Mouse (Mus musculus): ENCODE data around the gene Zfp82. TPM values are rescaled to one million over a fixed set of nuclear protein-coding genes. Genes with fewer than 3 reads are reported as not detected.
A peak's percentile ranks its signal among the peaks of the same experiment; 100 is the strongest.

The Zfp82 gene
- polyA plus RNA-seq, 1 experiment from 2014 or later, result 1.2 TPM

DNA sequence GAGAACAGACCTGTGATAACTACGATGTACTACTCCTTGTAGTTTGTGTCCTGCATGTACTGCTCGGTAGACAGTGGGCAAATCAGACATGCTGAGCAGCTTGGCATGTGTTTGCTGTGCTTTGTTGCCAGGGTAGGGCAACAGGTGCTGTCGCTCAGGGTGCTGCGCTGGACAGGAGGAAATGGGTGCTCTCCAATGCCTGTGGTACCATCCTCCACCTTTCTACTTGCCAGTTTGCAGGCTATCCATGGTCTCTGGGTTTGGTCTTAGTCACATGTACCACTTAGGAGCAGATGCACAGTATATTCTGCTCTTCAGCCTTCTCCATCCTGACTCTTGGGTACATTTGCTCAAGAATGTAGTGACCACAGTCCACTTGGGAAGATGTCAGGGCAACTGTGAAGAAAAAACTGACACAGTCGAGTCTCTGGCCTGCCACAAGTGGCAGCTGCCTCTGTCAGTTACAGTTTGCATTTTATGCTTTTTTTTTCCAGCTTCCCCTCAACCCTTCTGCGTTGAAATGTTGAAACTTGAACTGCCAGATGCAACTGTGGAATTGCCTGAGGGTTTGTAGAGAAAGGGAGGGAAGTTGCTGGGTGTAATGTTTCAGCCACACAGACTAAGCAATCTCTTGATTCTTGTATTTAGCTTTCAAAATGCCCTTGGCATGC is 64.5 kb downstream of the Zfp82 start:
- Histone ChIP-seq H3K27ac (ENCODE audit: low read length) (0 out of 2 replicates have a peak overlapping the region, but pooled peaks have one; percentile 14), H3K4me3 (ENCODE audit: low read depth, low read length) (no peak overlapping the region), H3K9me3 (replicated peaks; ENCODE audit: control insufficient read depth, low read length) (no peaks in the 10 kb centered on the region), H3K4me1 (ENCODE audit: control insufficient read depth, low read depth, low read length) (no peaks in the 10 kb centered on the region), H3K36me3 (ENCODE audit: control insufficient read depth, insufficient read depth) (no peaks in the 10 kb centered on the region; the same call in none of the 2 replicates), H3K9ac (ENCODE audit: low read depth, low read length) (no peak overlapping the region), H3K4me2 (ENCODE audit: low read depth, low read length) (no peak overlapping the region), H3K27me3 (ENCODE audit: control insufficient read depth, insufficient read depth, low read depth, low read length) (no peaks in the 10 kb centered on the region)
- ATAC-seq (ENCODE audit: low read depth), result no peak
- WGBS (ENCODE audit: insufficient replicate concordance), result 67% methylated on average over 6 of the region's 6 CpGs

DNA sequence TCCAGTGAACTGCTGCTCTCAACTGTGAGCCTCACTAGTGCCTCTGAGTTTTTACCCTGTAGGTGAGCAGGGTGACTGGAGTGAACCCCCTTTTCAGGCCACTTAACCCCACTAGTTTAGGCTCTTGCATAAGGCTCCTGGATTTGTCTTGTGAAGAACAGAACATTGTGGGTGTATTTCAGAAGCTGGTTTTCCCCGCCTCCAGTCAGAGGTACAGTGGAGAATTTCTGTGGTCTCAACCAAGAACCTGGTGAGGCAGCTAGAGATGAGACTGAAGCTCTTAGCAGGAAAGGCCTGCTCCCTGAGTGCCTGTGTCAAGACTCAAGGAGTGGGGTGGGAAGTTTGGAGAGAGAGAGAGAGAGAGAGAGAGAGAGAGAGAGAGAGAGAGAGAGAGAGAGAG is 65.1 kb downstream of the Zfp82 start:
- Histone ChIP-seq H3K9ac (ENCODE audit: low read depth, low read length) (no peak overlapping the region), H3K36me3 (ENCODE audit: control insufficient read depth, insufficient read depth) (no peaks in the 10 kb centered on the region; the same call in none of the 2 replicates), H3K4me2 (ENCODE audit: low read depth, low read length) (no peak overlapping the region), H3K4me1 (ENCODE audit: control insufficient read depth, low read depth, low read length) (no peaks in the 10 kb centered on the region), H3K9me3 (replicated peaks; ENCODE audit: control insufficient read depth, low read length) (no peaks in the 10 kb centered on the region), H3K27me3 (ENCODE audit: control insufficient read depth, insufficient read depth, low read depth, low read length) (no peaks in the 10 kb centered on the region), H3K4me3 (ENCODE audit: low read depth, low read length) (no peak overlapping the region), H3K27ac (ENCODE audit: low read length) (no peak overlapping the region)
- WGBS (ENCODE audit: insufficient replicate concordance), result 65% methylated on average over 1 of the region's 1 CpGs
- no peak for ATAC-seq (ENCODE audit: low read depth)

Small RNAs within 50 kb of the gene (microRNA-seq; reads per million reads assigned to microRNA genes)
- gene Gm23368, result not detected

Other genes with a start within 250 kb of the Zfp82 start
- gene Zfp940, start 219.2 kb downstream of the Zfp82 start, polyA plus RNA-seq (2015; fragmentation: Nextera tagmentation; extraction: Ambion mirVana), result 0.68 and 0.77 TPM in 2 replicates
- 1.0 and 1.1 TPM in 2 replicates for gene Zfp420, start 212.9 kb downstream of the Zfp82 start, polyA plus RNA-seq (2015; fragmentation: Nextera tagmentation; extraction: Ambion mirVana)
- gene Zfp27, start 166.3 kb downstream of the Zfp82 start, polyA plus RNA-seq (2015; fragmentation: Nextera tagmentation; extraction: Ambion mirVana), result 1.7 TPM in 2 replicates
- gene Zfp383, start 164.7 kb downstream of the Zfp82 start, polyA plus RNA-seq (2015; fragmentation: Nextera tagmentation; extraction: Ambion mirVana), result 0.44 and 0.50 TPM in 2 replicates
- gene Zfp74, start 118.8 kb downstream of the Zfp82 start, polyA plus RNA-seq (2015; fragmentation: Nextera tagmentation; extraction: Ambion mirVana), result 1.3 and 1.5 TPM in 2 replicates
- 8.1 and 8.2 TPM in 2 replicates for gene Zfp568, start 88.9 kb downstream of the Zfp82 start, polyA plus RNA-seq (2015; fragmentation: Nextera tagmentation; extraction: Ambion mirVana)
- gene Zfp14, start 21.5 kb downstream of the Zfp82 start, polyA plus RNA-seq (2015; fragmentation: Nextera tagmentation; extraction: Ambion mirVana), result 0.28 and 0.34 TPM in 2 replicates
- not detected in 2 replicates for gene Gm26920, start 17.5 kb upstream of the Zfp82 start, polyA plus RNA-seq (2015; fragmentation: Nextera tagmentation; extraction: Ambion mirVana)
- gene Zfp566, start 17.6 kb upstream of the Zfp82 start, polyA plus RNA-seq (2015; fragmentation: Nextera tagmentation; extraction: Ambion mirVana), result 1.0 and 1.4 TPM in 2 replicates
- 14.4 and 14.7 TPM in 2 replicates for gene Zfp260, start 21.9 kb upstream of the Zfp82 start, polyA plus RNA-seq (2015; fragmentation: Nextera tagmentation; extraction: Ambion mirVana)
- 1.0 and 1.4 TPM in 2 replicates for gene Zfp382, start 49.0 kb upstream of the Zfp82 start, polyA plus RNA-seq (2015; fragmentation: Nextera tagmentation; extraction: Ambion mirVana)
- gene Zfp146, start 96.8 kb upstream of the Zfp82 start, polyA plus RNA-seq (2015; fragmentation: Nextera tagmentation; extraction: Ambion mirVana), result 3.7 TPM in 2 replicates
- gene Cox7a1, start 111.2 kb upstream of the Zfp82 start, polyA plus RNA-seq (2015; fragmentation: Nextera tagmentation; extraction: Ambion mirVana), result 6.6 and 9.1 TPM in 2 replicates
- 29.6 and 30.7 TPM in 2 replicates for gene Capns1, start 125.9 kb upstream of the Zfp82 start, polyA plus RNA-seq (2015; fragmentation: Nextera tagmentation; extraction: Ambion mirVana)
- gene Polr2i, start 159.0 kb upstream of the Zfp82 start, polyA plus RNA-seq (2015; fragmentation: Nextera tagmentation; extraction: Ambion mirVana), result 36.5 and 39.4 TPM in 2 replicates
- gene Tbcb, start 159.4 kb upstream of the Zfp82 start, polyA plus RNA-seq (2015; fragmentation: Nextera tagmentation; extraction: Ambion mirVana), result 34.4 and 37.8 TPM in 2 replicates
- not detected in 2 replicates for gene Ovol3, start 162.8 kb upstream of the Zfp82 start, polyA plus RNA-seq (2015; fragmentation: Nextera tagmentation; extraction: Ambion mirVana)
- gene Thap8, start 207.2 kb upstream of the Zfp82 start, polyA plus RNA-seq (2015; fragmentation: Nextera tagmentation; extraction: Ambion mirVana), result 0.11 and 0.19 TPM in 2 replicates
- 6.5 and 7.5 TPM in 2 replicates for gene Wdr62, start 207.5 kb upstream of the Zfp82 start, polyA plus RNA-seq (2015; fragmentation: Nextera tagmentation; extraction: Ambion mirVana)
- gene Clip3, start 218.8 kb upstream of the Zfp82 start, polyA plus RNA-seq (2015; fragmentation: Nextera tagmentation; extraction: Ambion mirVana), result 0.50 and 0.90 TPM in 2 replicates
- gene Alkbh6, start 235.8 kb upstream of the Zfp82 start, polyA plus RNA-seq (2015; fragmentation: Nextera tagmentation; extraction: Ambion mirVana), result 15.8 and 18.0 TPM in 2 replicates
- 17.0 and 22.4 TPM in 2 replicates for gene Syne4, start 241.9 kb upstream of the Zfp82 start, polyA plus RNA-seq (2015; fragmentation: Nextera tagmentation; extraction: Ambion mirVana)
- gene E130208F15Rik, start 248.8 kb upstream of the Zfp82 start, polyA plus RNA-seq (2015; fragmentation: Nextera tagmentation; extraction: Ambion mirVana), result 0.30 and 0.88 TPM in 2 replicates